Mouse (Mus musculus): ENCODE data around the gene Eif4g1. TPM values are rescaled to one million over a fixed set of nuclear protein-coding genes. Genes with fewer than 3 reads are reported as not detected.

Eif4g1 gene
- polyA plus RNA-seq, 1 experiment from 2014 or later: 137 TPM

DNA sequence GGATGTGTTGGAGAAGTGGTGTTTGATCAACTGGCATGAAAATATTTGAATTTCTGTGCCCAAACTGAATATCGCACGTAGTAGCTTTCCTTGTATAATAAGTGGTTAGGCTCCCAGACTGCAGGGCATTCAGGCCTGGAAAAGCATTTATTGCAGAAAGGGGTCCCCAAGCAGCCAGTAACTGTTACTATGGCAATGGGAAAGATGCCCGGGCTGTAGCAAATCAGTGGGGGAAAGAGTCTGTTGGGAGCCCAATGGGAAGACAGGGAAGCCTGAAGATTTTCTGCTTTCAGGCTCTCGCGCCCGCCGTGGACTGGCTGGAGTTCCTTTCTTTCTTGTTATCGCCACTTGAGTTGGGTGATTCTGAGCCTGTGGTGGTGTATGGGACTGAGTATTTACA lies 29.7 kb upstream of the Eif4g1 start:
- 0 out of 2 replicates have a peak overlapping the region, but pooled peaks have one; percentile 6 for H3K4me3 ChIP-seq
- H3K4me2 ChIP-seq (replicated peaks): peak overlapping the region; percentile 35
- no peak overlapping the region for H3K9ac ChIP-seq (replicated peaks)
- ATAC-seq (replicated peaks): peak; percentile 78
- peak overlapping the region; percentile 79 for H3K27ac ChIP-seq (replicated peaks)
- 45% methylated on average over 8 of the region's 8 CpGs for WGBS
- H3K27me3 ChIP-seq: no peaks in the 10 kb centered on the region
- H3K4me1 ChIP-seq: peaks cover 21% of the 10 kb centered on the region
- 0 out of 2 replicates have a peak, but pooled peaks cover 4% of the 10 kb centered on the region for H3K36me3 ChIP-seq
- no peaks in the 10 kb centered on the region for H3K9me3 ChIP-seq

DNA sequence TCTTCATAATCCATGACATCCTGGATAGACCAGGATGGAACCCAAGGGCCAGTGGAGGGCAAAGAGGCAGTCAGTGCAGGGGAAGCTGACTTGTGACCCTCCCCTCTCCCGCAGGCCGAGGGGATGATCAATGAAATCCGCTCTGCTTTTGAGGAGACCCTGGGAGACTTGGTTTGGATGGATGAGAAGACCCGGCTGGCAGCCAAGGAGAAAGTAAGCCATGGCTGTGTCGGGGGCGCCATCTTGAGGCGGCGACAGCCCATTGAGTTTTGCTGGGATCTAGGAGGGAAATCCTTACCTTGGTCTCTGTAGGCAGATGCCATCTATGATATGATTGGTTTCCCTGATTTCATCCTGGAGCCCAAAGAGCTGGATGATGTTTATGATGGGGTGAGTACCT lies 26.0 kb upstream of the Eif4g1 start:
- ATAC-seq (replicated peaks): peak; percentile 57
- Histone ChIP-seq H3K9ac (replicated peaks) (no peak overlapping the region), H3K4me3 (no peak overlapping the region), H3K4me2 (replicated peaks) (no peak overlapping the region), H3K9me3 (no peaks in the 10 kb centered on the region), H3K27me3 (no peaks in the 10 kb centered on the region), H3K36me3 (0 out of 2 replicates have a peak, but pooled peaks cover 5% of the 10 kb centered on the region), H3K27ac (replicated peaks) (no peak overlapping the region), H3K4me1 (peaks cover 21% of the 10 kb centered on the region)
- WGBS: 3% methylated on average over 8 of the region's 8 CpGs

DNA sequence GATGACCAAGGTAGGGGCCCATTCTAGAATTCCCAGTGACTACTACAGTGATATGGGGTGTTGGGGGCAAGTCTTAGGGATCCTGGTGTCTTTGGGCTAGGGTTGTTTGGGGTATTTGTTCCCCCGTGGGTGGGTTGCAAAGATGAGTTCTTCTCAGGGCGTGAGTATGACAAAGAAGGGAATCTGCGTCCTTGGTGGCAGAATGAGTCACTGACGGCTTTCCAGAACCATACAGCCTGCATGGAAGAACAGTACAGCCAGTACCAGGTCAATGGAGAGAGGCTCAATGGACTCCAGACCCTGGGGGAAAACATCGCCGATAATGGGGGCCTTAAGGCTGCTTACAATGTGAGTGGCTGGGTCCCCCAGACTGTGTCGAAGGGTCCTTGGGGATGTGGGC lies 24.2 kb upstream of the Eif4g1 start:
- H3K4me2 ChIP-seq (replicated peaks): no peak overlapping the region
- WGBS: 94% methylated on average over 7 of the region's 7 CpGs
- H3K9me3 ChIP-seq: no peaks in the 10 kb centered on the region
- no peak overlapping the region for H3K27ac ChIP-seq (replicated peaks)
- peaks cover 6% of the 10 kb centered on the region for H3K4me1 ChIP-seq
- ATAC-seq (replicated peaks): no peak
- H3K36me3 ChIP-seq: 0 out of 2 replicates have a peak, but pooled peaks cover 5% of the 10 kb centered on the region
- H3K9ac ChIP-seq (replicated peaks): no peak overlapping the region
- H3K4me3 ChIP-seq: no peak overlapping the region
- no peaks in the 10 kb centered on the region for H3K27me3 ChIP-seq

DNA sequence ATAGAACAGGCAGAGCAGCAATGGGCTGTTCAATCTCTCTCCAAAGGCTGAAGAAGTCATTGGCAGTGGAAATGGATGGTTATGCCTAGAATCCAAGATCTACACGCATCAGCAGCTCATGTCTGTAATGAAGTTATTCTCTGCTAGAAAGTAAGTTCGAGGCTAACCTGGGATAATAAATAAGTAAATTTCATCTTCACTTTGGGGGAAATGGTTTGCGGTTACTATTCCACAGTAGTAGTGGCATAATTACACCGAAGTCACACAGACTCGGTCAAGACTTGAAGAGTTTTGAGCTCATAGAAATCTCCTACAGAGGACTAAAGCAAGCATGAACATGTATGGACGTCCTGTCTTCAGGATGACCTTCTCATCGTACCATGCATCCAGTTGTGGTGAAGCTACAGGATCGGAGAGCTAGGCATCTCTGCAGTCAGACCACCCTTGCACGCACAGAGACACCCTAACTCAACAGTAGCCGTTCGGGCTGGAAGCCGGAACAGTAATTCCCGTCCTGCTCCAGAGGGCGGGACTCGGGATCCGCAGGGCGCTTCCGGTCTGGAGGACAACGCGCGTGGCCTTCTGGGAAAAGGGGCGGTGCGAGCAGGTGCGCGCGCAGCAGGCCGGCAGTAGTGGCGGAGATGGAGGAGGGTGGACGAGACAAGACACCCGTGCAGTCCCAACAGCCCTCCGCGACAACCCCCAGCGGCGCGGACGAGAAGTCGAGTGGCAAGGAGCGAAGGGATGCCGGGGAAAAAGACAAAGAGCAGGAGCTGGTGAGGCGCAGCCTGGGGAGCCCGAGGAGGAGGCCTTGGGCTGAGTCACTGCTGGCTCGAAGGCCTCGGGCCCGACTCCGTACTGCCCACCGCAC lies 16.8 kb upstream of the Eif4g1 start, which contains the start of gene Psmd2:
Psmd2 (plus strand) TSS at position 577 of the 871 bp plus-strand sequence.
- peaks cover 21% of the 10 kb centered on the region for H3K4me1 ChIP-seq
- WGBS: 2% methylated on average over 46 of the region's 46 CpGs
- peak; percentile 97 for ATAC-seq (replicated peaks)
- no peaks in the 10 kb centered on the region for H3K27me3 ChIP-seq
- peak within 1 kb of the TSS; percentile 89 for H3K4me2 ChIP-seq (replicated peaks)
- H3K27ac ChIP-seq (replicated peaks): peak within 1 kb of the TSS; percentile 83
- peaks cover 19% of the 10 kb centered on the region for H3K36me3 ChIP-seq
- H3K9me3 ChIP-seq: no peaks in the 10 kb centered on the region
- peak within 1 kb of the TSS; percentile 93 for H3K9ac ChIP-seq (replicated peaks)
- H3K4me3 ChIP-seq: peak within 1 kb of the TSS; percentile 95

DNA sequence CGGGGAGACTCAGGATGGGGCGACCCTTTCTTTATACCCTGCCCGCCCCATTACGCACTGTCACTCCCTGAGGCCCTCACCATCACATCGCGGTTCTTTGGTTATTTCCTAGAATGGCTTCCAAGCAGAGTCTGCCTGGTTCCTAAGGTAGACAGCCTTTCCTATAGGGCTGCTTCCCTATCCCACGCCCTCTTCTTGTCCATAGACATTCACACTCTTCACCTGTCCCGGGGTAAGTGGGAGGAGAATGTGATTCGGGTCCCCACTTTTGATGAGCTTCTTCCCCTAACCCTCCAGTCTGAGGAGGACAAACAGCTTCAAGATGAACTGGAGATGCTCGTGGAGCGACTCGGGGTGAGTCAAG lies 16.2 kb upstream of the Eif4g1 start:
- peak overlapping the region; percentile 95 for H3K4me3 ChIP-seq
- peak overlapping the region; percentile 89 for H3K4me2 ChIP-seq (replicated peaks)
- WGBS: 9% methylated on average over 12 of the region's 12 CpGs
- H3K9ac ChIP-seq (replicated peaks): peak overlapping the region; percentile 93
- H3K27me3 ChIP-seq: no peaks in the 10 kb centered on the region
- no peaks in the 10 kb centered on the region for H3K9me3 ChIP-seq
- H3K27ac ChIP-seq (replicated peaks): peak overlapping the region; percentile 83
- peak; percentile 42; the same call in 1 of the 2 replicates for ATAC-seq (replicated peaks)
- H3K4me1 ChIP-seq: peaks cover 21% of the 10 kb centered on the region
- peaks cover 25% of the 10 kb centered on the region for H3K36me3 ChIP-seq

DNA sequence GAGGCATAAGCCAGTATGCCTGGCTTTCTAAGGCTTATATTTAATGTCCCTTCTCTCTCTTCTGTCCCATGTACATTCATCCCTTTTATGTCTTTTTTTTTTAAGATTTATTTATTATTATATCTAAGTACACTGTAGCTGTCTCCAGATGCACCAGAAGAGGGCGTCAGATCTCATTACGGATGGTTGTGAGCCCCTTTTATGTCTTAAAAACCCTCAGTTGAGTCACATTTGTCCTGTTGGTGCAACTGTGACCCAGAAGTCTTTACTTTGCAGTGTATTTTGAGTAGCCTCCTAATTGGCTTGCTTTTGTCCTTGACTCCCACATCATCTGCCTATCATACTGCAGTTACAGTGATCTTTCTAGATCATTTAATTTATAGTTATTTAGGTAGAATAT lies 14.8 kb upstream of the Eif4g1 start:
- no peak overlapping the region for H3K4me3 ChIP-seq

DNA sequence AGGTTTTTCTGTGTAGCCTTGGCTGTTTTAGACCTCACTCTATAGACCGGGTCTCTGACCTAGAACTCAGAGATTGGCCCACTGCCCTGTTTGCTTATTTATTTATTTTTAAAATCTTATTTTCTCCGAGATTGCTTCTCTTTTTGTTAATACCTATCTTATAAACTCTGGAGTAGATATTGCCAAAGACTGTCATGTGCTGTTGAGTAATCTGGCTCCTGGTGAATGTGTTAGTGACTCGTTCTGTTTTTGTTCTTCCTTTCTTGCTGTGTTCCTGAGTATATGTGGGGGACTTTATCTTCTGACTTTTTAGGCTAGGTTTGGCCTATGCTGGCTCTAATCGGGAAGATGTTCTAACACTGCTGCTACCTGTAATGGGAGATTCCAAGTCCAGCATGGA lies 10.5 kb upstream of the Eif4g1 start:
- H3K4me1 ChIP-seq: peaks cover 8% of the 10 kb centered on the region
- H3K9ac ChIP-seq (replicated peaks): no peak overlapping the region
- H3K27ac ChIP-seq (replicated peaks): no peak overlapping the region
- H3K4me3 ChIP-seq: no peak overlapping the region
- H3K36me3 ChIP-seq: peaks cover 81% of the 10 kb centered on the region
- ATAC-seq (replicated peaks): no peak
- H3K27me3 ChIP-seq: no peaks in the 10 kb centered on the region
- H3K4me2 ChIP-seq (replicated peaks): no peak overlapping the region
- 92% methylated on average over 4 of the region's 4 CpGs for WGBS
- no peaks in the 10 kb centered on the region for H3K9me3 ChIP-seq

More for the DNA sequence above, 14.8 kb upstream of the Eif4g1 start:
- no peak for ATAC-seq (replicated peaks)
- H3K9me3 ChIP-seq: no peaks in the 10 kb centered on the region
- no peak overlapping the region for H3K27ac ChIP-seq (replicated peaks)
- H3K4me2 ChIP-seq (replicated peaks): no peak overlapping the region
- peaks cover 21% of the 10 kb centered on the region for H3K4me1 ChIP-seq
- no peaks in the 10 kb centered on the region for H3K27me3 ChIP-seq
- no peak overlapping the region for H3K9ac ChIP-seq (replicated peaks)
- peaks cover 39% of the 10 kb centered on the region for H3K36me3 ChIP-seq
- WGBS: 41% methylated on average over 2 of the region's 2 CpGs

DNA sequence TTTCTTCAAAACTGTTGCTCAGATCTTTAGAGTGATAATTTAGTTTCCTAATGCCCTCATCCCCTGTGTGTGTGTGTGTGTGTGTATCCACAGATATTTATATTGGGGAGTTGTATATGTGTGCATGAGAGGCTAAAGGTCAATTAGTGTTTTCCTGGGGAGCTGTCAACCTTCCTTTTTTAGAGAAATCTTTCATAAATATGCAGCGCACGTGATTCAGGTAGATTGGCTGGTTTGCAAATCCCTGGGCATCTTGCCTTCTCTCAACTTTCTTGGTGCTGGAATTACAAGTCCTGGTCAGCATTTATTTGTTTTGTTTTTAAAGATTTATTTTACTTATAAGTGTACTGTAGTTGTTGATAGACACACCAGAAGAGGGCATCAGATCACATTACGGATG lies 2.2 kb downstream of the Eif4g1 start:
- WGBS: 84% methylated on average over 3 of the region's 3 CpGs
- peaks cover 1% of the 10 kb centered on the region; the same call in 1 of the 2 replicates for H3K36me3 ChIP-seq
- ATAC-seq (replicated peaks): no peak
- H3K27ac ChIP-seq (replicated peaks): no peak overlapping the region
- no peaks in the 10 kb centered on the region for H3K27me3 ChIP-seq
- no peak overlapping the region for H3K9ac ChIP-seq (replicated peaks)
- no peaks in the 10 kb centered on the region for H3K9me3 ChIP-seq
- H3K4me3 ChIP-seq: no peak overlapping the region
- no peak overlapping the region for H3K4me2 ChIP-seq (replicated peaks)
- peaks cover 27% of the 10 kb centered on the region for H3K4me1 ChIP-seq

DNA sequence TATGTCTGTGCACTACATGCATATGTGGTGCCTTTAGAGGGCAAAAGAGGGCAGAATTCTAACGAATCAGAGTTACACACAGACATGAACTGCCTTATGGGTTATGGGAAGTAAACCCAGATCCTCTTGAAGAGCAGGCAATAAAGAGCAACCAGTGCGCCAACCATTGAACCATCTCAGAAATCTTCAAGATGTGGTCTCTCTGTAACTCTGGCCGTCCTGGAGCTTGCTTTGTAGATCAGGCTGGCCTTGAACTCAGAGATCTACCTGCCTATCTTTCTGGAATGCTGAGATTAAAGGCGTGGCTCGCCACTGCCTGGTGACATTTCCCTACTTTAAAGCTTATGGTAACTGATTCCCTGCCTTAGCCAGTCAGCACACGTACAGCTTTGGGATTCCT lies 3.8 kb downstream of the Eif4g1 start:
- ATAC-seq (replicated peaks): no peak
- WGBS: 21% methylated on average over 6 of the region's 6 CpGs
- Histone ChIP-seq H3K36me3 (peaks cover 16% of the 10 kb centered on the region), H3K27ac (replicated peaks) (no peak overlapping the region), H3K9me3 (no peaks in the 10 kb centered on the region), H3K27me3 (no peaks in the 10 kb centered on the region), H3K4me1 (peaks cover 29% of the 10 kb centered on the region), H3K4me3 (peak overlapping the region; percentile 87), H3K4me2 (replicated peaks) (peak overlapping the region; percentile 59), H3K9ac (replicated peaks) (peak overlapping the region; percentile 80; the same call in 1 of the 2 replicates)

DNA sequence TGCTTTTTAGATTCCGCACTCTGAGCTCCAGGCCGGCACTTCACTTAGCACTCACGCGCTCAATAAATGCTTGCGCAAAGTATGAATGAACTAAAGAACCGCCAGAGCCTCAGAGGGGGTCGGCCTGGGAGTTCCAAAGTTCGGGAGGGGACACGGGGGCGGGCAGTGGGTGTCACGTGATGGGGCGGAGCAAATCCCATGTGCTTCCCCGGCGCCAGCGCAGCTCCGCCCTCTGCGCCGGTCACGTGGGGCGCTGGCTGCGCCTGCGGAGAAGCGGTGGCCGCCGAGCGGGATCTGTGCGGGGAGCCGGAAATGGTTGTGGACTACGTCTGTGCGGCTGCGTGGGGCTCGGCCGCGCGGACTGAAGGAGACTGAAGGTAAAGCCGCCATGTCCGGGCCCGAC lies 4.4 kb downstream of the Eif4g1 start:
- Histone ChIP-seq H3K9me3 (no peaks in the 10 kb centered on the region), H3K4me1 (peaks cover 29% of the 10 kb centered on the region), H3K9ac (replicated peaks) (peak overlapping the region; percentile 80), H3K4me3 (peak overlapping the region; percentile 87), H3K27ac (replicated peaks) (peak overlapping the region; percentile 89), H3K27me3 (no peaks in the 10 kb centered on the region), H3K36me3 (peaks cover 22% of the 10 kb centered on the region), H3K4me2 (replicated peaks) (peak overlapping the region; percentile 59)
- peak; percentile 97 for ATAC-seq (replicated peaks)
- WGBS: under 1% methylated on average over 30 of the region's 38 CpGs

DNA sequence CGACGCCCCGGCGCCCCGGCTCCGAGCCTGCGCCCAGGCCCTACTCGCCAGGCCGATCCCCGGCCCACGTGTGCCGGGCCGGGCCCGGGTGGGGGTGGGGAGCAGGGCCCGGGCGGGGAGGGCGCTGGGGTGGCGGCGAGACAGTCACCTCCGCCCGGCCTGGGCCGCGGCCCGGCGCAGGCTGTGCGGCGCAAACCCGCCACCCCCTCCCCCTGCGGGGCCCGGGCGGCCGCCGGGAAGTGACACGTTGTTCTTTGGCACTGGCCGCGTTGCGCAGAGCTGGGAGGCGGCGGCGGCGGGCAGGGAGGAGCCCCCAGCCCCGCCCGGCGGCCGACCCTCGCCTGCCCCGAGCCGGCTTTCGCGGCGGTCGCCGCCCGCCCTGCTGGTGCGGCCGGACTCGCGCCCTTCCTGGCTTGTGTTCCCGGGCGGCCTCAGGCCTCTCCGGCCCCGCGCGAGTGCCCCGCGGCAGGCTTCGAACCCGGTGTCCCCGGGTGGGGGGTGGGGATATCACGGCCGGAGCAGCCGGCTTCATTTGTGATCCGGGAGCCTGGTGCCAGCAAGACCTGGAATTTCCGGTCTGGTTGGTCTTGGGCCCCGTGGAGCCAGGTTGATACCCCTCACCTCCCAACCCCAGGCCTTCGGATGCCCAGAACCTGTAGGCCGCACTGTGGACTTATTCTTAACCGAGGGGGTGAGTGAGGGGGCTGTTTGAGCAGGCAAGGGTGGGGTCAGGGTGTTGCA lies 5.0 kb downstream of the Eif4g1 start:
- Histone ChIP-seq H3K4me2 (replicated peaks) (peak overlapping the region; percentile 59), H3K4me3 (peak overlapping the region; percentile 87), H3K4me1 (peaks cover 29% of the 10 kb centered on the region), H3K36me3 (peaks cover 28% of the 10 kb centered on the region), H3K9ac (replicated peaks) (peak overlapping the region; percentile 80), H3K27ac (replicated peaks) (peak overlapping the region; percentile 89), H3K9me3 (no peaks in the 10 kb centered on the region), H3K27me3 (no peaks in the 10 kb centered on the region)
- WGBS: under 1% methylated on average over 48 of the region's 78 CpGs
- peak; percentile 4; the same call in 1 of the 2 replicates for ATAC-seq (replicated peaks)

Data from forebrain, embryonic 15.5 days (tissue).